Mouse (Mus musculus): Measurements from ENCODE around the gene Tmem185b. TPM values are rescaled to one million over a fixed set of nuclear protein-coding genes. Genes with fewer than 3 reads are reported as not detected.
A peak's percentile ranks its signal among the peaks of the same experiment; 100 is the strongest.

Gene Tmem185b
- total RNA-seq, 4 experiments from 2014 or later = 26.0 to 35.3 (median 29.8) TPM

- DNase-seq = no peak
These were observed 22.2 kb upstream of the Tmem185b start for GRCm38 (mm10) chr1:119503808-119504207.

GRCm38 (mm10) chr1:119504260-119505062, 21.5 kb upstream of the Tmem185b start, which contains the start of gene Ralb:
Gene Ralb (minus strand): TSS chr1:119504794.
- peak; percentile 99 for DNase-seq

- no peak for DNase-seq
These were observed 20.0 kb upstream of the Tmem185b start for GRCm38 (mm10) chr1:119505951-119506350.

DNA sequence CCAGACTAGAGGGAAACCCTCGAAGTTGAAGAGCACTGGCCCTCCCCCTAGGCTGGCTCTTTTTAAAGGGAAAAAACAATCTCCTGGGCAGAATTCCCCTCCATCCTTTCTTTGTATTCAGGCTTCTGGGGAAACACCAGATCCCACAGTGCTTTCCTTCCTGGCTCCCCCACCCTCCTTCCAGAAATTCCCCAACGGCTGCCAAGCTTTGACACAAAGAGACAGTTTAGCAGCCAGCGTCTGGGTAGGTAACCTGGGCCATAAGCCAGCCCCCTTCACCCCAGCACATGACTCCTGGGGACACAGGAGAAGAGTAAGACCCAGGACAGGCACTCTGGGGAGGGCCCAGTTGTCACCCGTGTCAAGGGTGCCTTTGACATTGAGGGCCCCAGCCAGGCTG, 17.4 kb upstream of the Tmem185b start:
- no peak for DNase-seq

- peak; percentile 72 for DNase-seq
These were observed 16.5 kb upstream of the Tmem185b start for GRCm38 (mm10) chr1:119509474-119509873.

- no peak for DNase-seq
These were observed 15.6 kb upstream of the Tmem185b start for GRCm38 (mm10) chr1:119510409-119510808.

GRCm38 (mm10) chr1:119510857-119511256, 15.1 kb upstream of the Tmem185b start:
- no peak for DNase-seq

DNA sequence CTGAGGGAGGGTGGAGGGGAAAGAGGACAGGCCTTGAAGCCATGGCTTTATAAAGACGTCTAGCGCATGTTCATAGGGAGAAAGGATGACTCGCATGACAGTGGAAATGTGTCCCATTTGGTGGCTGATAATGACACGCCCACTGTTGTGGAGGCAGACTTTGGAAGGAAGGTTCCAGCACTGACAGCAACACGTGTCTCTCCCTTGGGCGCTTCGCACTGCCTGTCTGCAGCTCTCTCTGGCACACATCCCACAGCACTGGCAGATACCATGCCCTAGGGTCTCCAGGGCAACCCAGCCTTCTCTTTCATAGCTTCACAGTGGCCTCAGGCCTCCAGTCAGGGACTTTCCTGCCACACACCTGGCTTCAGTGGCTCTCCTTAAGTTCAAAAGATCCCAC, 7.9 kb upstream of the Tmem185b start:
- no peak for DNase-seq

- no peak for DNase-seq
These were observed 7.2 kb upstream of the Tmem185b start for GRCm38 (mm10) chr1:119518786-119519185.

- no peak for DNase-seq
These were observed 6.7 kb upstream of the Tmem185b start for GRCm38 (mm10) chr1:119519286-119519685.

- no peak for DNase-seq
These were observed 4.9 kb upstream of the Tmem185b start for GRCm38 (mm10) chr1:119521029-119521428.

GRCm38 (mm10) chr1:119521681-119522080, 4.3 kb upstream of the Tmem185b start:
- DNase-seq = no peak

DNA sequence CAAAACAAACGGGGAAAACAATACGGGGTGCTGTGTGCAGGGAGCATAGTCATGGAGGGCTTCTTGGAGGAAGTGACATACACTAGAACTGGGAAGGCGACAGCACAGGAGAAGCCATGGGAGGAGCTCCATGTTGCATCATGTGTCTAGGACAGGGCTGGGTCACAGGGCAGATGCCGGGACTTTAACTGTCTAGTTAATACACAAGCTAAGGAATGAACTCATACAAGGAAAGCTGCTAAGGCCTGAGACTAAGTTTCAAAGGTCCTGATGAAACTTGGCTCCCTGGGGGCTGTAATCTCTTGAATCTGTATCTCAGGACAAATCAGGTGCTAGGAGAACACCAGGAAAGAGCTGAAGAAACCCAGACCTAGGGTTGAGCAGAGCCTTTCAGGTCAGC, 3.2 kb upstream of the Tmem185b start:
- no peak for DNase-seq

DNA sequence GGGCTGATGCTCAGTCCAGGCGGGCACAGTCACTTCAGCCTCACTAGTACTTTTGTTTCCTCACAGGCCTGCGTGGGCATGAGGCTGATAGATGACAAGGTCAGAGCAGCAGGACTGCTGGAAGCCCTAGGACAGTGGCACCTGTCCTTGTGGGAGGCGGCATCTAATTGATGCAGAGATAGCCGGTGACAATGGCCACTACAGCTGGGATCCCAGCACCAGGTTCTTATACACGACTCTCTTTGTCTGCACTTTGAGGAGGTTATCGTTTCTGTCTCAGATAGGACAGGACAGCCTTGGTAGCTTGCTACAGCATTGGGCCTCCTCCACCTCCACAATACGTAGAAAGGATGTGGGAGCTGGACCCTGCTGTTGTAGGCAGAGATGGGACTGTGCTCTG, 2.6 kb upstream of the Tmem185b start:
- no peak for DNase-seq

GRCm38 (mm10) chr1:119523826-119524225, 2.1 kb upstream of the Tmem185b start:
- no peak for DNase-seq

- DNase-seq = no peak
These were observed 936 bp upstream of the Tmem185b start for GRCm38 (mm10) chr1:119525004-119525444.

- no peak for DNase-seq
These were observed 5.0 kb downstream of the Tmem185b start for GRCm38 (mm10) chr1:119530941-119531340.

GRCm38 (mm10) chr1:119532165-119532564, 6.2 kb downstream of the Tmem185b start:
- no peak for DNase-seq

DNA sequence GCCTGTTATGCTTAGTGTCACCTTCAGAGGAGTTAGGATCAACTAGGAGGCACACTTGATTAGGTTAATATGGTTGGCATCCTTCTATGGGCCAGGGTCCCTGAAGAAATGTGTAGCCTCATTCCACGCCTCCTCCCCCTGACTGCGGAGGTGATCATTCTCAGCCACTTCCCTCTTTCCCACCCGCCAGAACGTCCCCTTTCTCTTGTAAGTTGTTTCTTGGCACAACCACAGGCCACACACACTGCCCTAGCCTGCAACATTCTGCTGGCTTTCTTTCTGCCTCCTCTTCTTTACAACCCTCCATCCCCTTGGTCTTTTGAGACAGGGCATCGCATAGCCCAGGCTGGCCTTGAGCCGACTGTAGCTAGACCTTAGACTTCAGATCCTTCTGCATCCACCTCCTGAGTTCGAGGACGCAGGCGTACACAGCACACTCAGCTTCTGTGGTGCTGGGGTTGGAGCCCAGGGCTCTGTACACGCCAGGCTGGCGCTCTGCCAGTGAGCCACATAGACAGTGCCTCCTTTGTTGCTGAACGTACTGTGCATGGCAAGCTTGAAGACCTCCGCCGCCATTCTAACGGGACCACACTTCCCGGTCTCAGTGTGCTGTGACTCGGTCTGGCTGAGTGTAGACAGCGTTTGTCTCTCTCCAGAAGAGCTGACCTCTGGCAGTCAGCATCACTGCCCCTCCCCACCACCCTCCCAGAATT, 7.3 kb downstream of the Tmem185b start:
- no peak for DNase-seq

GRCm38 (mm10) chr1:119534341-119534740, 8.4 kb downstream of the Tmem185b start:
- DNase-seq = no peak

DNA sequence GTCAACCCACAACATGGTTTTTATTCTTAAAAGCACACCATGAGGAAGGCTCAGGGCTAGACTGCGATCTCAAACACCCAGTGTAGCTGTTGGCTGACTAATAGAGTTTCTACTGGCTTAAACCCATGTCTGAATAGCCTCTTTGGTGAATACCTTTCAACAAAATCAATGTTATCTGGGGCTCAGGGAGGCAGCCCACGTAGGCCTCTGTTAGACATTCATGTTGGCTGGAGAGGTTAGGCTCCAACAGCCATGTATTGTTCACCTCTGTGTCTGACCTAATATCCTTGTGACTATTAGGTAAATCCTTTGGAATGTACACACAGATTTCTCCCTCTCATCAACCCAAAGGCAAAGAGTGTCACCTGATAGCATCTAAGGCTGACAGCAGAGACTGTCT, 10.2 kb downstream of the Tmem185b start:
- no peak for DNase-seq

DNA sequence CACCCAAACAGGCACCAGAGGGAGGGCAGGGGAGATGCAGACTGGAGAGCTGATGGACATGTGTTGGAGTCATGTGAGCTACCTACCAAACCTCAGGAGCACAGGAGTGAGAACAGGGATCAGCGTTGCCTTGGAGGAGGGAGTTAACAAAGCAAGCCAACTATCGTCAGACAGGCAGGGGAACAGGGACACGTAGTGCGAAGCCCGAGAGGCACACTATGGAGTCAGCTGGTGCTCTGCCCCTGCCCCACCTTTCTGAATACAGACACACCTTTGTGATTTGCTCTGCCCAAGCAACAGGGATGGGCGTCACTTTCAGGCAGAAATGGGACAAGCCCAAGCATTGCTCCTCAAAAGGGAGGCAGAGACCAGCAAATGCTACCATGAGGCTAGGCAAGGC, 11.7 kb downstream of the Tmem185b start:
- no peak for DNase-seq

DNA sequence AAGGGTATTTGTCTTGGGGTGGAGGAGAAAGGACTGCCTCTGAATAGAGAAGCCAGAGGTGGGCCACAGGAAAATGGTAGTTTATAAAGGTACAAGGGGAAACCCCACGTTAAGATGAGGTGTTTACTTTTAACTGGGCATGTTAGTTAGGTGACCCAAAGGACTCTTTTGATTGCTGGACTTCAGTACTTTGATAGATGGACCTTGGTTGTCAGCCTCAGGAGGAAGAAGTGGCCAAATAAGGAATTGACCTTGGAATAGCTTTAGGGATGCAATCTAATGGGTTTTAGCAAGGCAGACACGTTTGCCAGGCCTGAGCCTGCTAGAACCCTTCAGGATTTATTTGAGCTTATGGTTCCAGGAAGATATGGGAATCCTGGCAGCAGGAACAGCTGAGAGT, 13.3 kb downstream of the Tmem185b start:
- DNase-seq = no peak

Data from adrenal gland, adult 8-10 months (tissue).